Mouse (Mus musculus) MEL (cell line): Measurements from ENCODE around the gene Zfp493. TPM values are rescaled to one million over a fixed set of nuclear protein-coding genes. Genes with fewer than 3 reads are reported as not detected.

ENCODE experiments used
- DNase-seq: peaks from one replicate; pipeline ENCODE4 v3.0.0; 2011; ENCODE audit warnings: low read depth, low spot score
- H3K27ac ChIP-seq: 2 replicates; pipeline ENCODE4 v1.5.1; 2012; ENCODE audit warnings: low read depth, mild to moderate bottlenecking, control low read depth, low read length, moderate library complexity; ENCODE audit not compliant: control insufficient read depth
- H3K27me3 ChIP-seq, 2 experiments: fragments of 150-350 bp in 1 of 2; sonication (generic) in 1 of 2; 2 replicates each; pipeline ENCODE4 v1.6.1; 2012; ENCODE audit warnings: low read length in 2 of 2, mild to moderate bottlenecking in 2 of 2, improper control_type of control experiment in 1 of 2, moderate library complexity in 1 of 2; ENCODE audit not compliant: insufficient read depth in 2 of 2, control insufficient read depth in 1 of 2
- H3K36me3 ChIP-seq, 2 experiments: 2 replicates each; pipeline ENCODE4 v1.6.1; 2012 to 2014; ENCODE audit warnings: low read length in 2 of 2, improper control_type of control experiment in 1 of 2, inconsistent platforms in 1 of 2, mild to moderate bottlenecking in 1 of 2; ENCODE audit not compliant: insufficient read depth in 2 of 2, control insufficient read depth in 1 of 2
- H3K4me1 ChIP-seq, 2 experiments: fragments of 150-350 bp in 1 of 2; sonication (generic) in 1 of 2; 2 replicates each; pipeline ENCODE4 v1.6.1; 2012; ENCODE audit warnings: low read length in 2 of 2, improper control_type of control experiment in 1 of 2, mild to moderate bottlenecking in 1 of 2; ENCODE audit not compliant: insufficient read depth in 2 of 2, control insufficient read depth in 1 of 2
- H3K4me3 ChIP-seq, 2 experiments: fragments of 150-350 bp in 1 of 2; sonication (generic) in 1 of 2; 2 replicates each; pipeline ENCODE4 v1.5.1; 2012; ENCODE audit warnings: low read depth in 2 of 2, low read length in 2 of 2, mild to moderate bottlenecking in 2 of 2, moderate library complexity in 2 of 2, control low read depth in 1 of 2, improper control_type of control experiment in 1 of 2; ENCODE audit not compliant: control insufficient read depth in 1 of 2, insufficient read depth in 1 of 2
- H3K79me2 ChIP-seq: 2 replicates; pipeline ENCODE4 v1.6.1; 2012; ENCODE audit warnings: mild to moderate bottlenecking, low read length, moderate library complexity; ENCODE audit not compliant: control insufficient read depth, poor library complexity, insufficient read depth
- H3K9ac ChIP-seq: 2 replicates; pipeline ENCODE4 v1.6.1; 2012; ENCODE audit warnings: low read depth, mild to moderate bottlenecking, control low read depth, low read length, moderate library complexity; ENCODE audit not compliant: control insufficient read depth, poor library complexity, severe bottlenecking
- H3K9me3 ChIP-seq: fragments of 150-350 bp; sonication (generic); replicated peaks from 2 replicates; pipeline ENCODE4 v1.6.1; 2012; ENCODE audit warnings: mild to moderate bottlenecking, low read length, improper control_type of control experiment, moderate library complexity; ENCODE audit not compliant: insufficient read depth
- CTCF ChIP-seq, 3 experiments: IDR thresholded peaks in 2 of 3; conservative IDR thresholded peaks in 1 of 3; 2 replicates each; pipeline ENCODE4 v1.5.1; 2011 to 2012; ENCODE audit warnings: low read length in 3 of 3, low read depth in 2 of 3, mild to moderate bottlenecking in 2 of 3, improper control_type of control experiment in 1 of 3, inconsistent platforms in 1 of 3, mixed read lengths in 1 of 3, moderate library complexity in 1 of 3; ENCODE audit not compliant: control insufficient read depth in 1 of 3, insufficient read depth in 1 of 3, poor library complexity in 1 of 3, severe bottlenecking in 1 of 3
- ELF1 ChIP-seq: IDR thresholded peaks from 2 replicates; pipeline ENCODE4 v1.6.1; 2014; ENCODE audit warnings: low read depth, mild to moderate bottlenecking, inconsistent platforms, low read length, improper control_type of control experiment, moderate library complexity
- EP300 ChIP-seq, 2 experiments: IDR thresholded peaks; 2 replicates each; pipeline ENCODE4 v1.6.1; 2011; ENCODE audit warnings: improper control_type of control experiment in 2 of 2, low read length in 2 of 2, low read depth in 1 of 2, mild to moderate bottlenecking in 1 of 2
- HCFC1 ChIP-seq: IDR thresholded peaks from 2 replicates; pipeline ENCODE4 v1.6.1; 2012; ENCODE audit warnings: low read depth, mild to moderate bottlenecking, inconsistent platforms, low read length, improper control_type of control experiment, moderate library complexity
- KAT2A ChIP-seq: conservative IDR thresholded peaks from 2 replicates; pipeline ENCODE4 v1.6.1; 2012; ENCODE audit warnings: low read depth, low read length, improper control_type of control experiment, inconsistent platforms
- MAFK ChIP-seq: IDR thresholded peaks from 2 replicates; pipeline ENCODE4 v1.6.1; 2011; ENCODE audit warnings: low read depth, mild to moderate bottlenecking, low read length, improper control_type of control experiment, borderline replicate concordance
- MAX ChIP-seq: IDR thresholded peaks from 2 replicates; pipeline ENCODE4 v1.6.1; 2011; ENCODE audit warnings: low read length, improper control_type of control experiment
- MAZ ChIP-seq: IDR thresholded peaks from 2 replicates; pipeline ENCODE4 v1.6.1; 2012; ENCODE audit warnings: low read depth, mild to moderate bottlenecking, inconsistent platforms, low read length, improper control_type of control experiment
- MXI1 ChIP-seq: IDR thresholded peaks from 2 replicates; pipeline ENCODE4 v1.6.1; 2011; ENCODE audit warnings: mild to moderate bottlenecking, low read depth, low read length, improper control_type of control experiment
- MYB ChIP-seq: IDR thresholded peaks from 2 replicates; pipeline ENCODE4 v1.6.1; 2011; ENCODE audit warnings: mild to moderate bottlenecking, low read depth, low read length, improper control_type of control experiment
- MYC ChIP-seq: IDR thresholded peaks from 2 replicates; pipeline ENCODE4 v1.6.1; 2011; ENCODE audit warnings: low read depth, mild to moderate bottlenecking, low read length, improper control_type of control experiment, moderate library complexity
- NELFE ChIP-seq: IDR thresholded peaks from 2 replicates; pipeline ENCODE4 v1.6.1; 2011; ENCODE audit warnings: low read depth, low read length, improper control_type of control experiment
- NRF1 ChIP-seq: IDR thresholded peaks from 2 replicates; pipeline ENCODE4 v1.6.1; 2014; ENCODE audit warnings: low read depth, mild to moderate bottlenecking, inconsistent platforms, low read length, improper control_type of control experiment, moderate library complexity; ENCODE audit not compliant: poor library complexity, insufficient read depth, severe bottlenecking
- POLR2A ChIP-seq, 2 experiments: IDR thresholded peaks; 2 replicates each; pipeline ENCODE4 v1.6.1; 2011 to 2012; ENCODE audit warnings: low read length in 2 of 2, mild to moderate bottlenecking in 2 of 2, control low read depth in 1 of 2, improper control_type of control experiment in 1 of 2, low read depth in 1 of 2, moderate library complexity in 1 of 2; ENCODE audit not compliant: control insufficient read depth in 1 of 2, insufficient read depth in 1 of 2, poor library complexity in 1 of 2
- POLR2AphosphoS5 ChIP-seq: IDR thresholded peaks from 2 replicates; pipeline ENCODE4 v1.6.1; 2012; ENCODE audit warnings: low read depth, borderline replicate concordance, mild to moderate bottlenecking, inconsistent platforms, low read length, moderate library complexity, mixed read lengths
- RCOR1 ChIP-seq: IDR thresholded peaks from 2 replicates; pipeline ENCODE4 v1.6.1; 2012; ENCODE audit warnings: low read depth, mild to moderate bottlenecking, inconsistent platforms, low read length, improper control_type of control experiment
- SIN3A ChIP-seq: IDR thresholded peaks from 2 replicates; pipeline ENCODE4 v1.6.1; 2012; ENCODE audit warnings: low read length, improper control_type of control experiment, inconsistent platforms
- SMC3 ChIP-seq: IDR thresholded peaks from 2 replicates; pipeline ENCODE4 v1.6.1; 2011; ENCODE audit warnings: low read depth, low read length, improper control_type of control experiment
- TBP ChIP-seq: IDR thresholded peaks from 2 replicates; pipeline ENCODE4 v1.8.0; 2011; ENCODE audit warnings: low read depth, low read length, improper control_type of control experiment
- ZC3H11A ChIP-seq: IDR thresholded peaks from 2 replicates; pipeline ENCODE4 v1.6.1; 2012; ENCODE audit warnings: low read depth, mild to moderate bottlenecking, inconsistent platforms, low read length, improper control_type of control experiment
- ZMIZ1 ChIP-seq: IDR thresholded peaks from 2 replicates; pipeline ENCODE4 v1.6.1; 2012; ENCODE audit warnings: low read depth, mild to moderate bottlenecking, inconsistent platforms, low read length, improper control_type of control experiment, moderate library complexity
- ZNF384 ChIP-seq: IDR thresholded peaks from 2 replicates; pipeline ENCODE4 v1.6.1; 2012; ENCODE audit warnings: low read depth, mild to moderate bottlenecking, inconsistent platforms, low read length, improper control_type of control experiment
- polyA plus RNA-seq, 2 experiments: library from polyadenylated mRNA; stranded (reverse) in 1 of 2; unstranded in 1 of 2; fragments of >175 nt in 1 of 2; fragments of >200 nt in 1 of 2; gene quantifications; 2 replicates each; pipeline versions ENCODE4 v1.2.1 to v1.2.4; 2012; ENCODE audit warnings: low replicate concordance in 2 of 2, low read depth in 1 of 2; ENCODE audit not compliant: insufficient read length in 2 of 2, insufficient read depth in 1 of 2, missing spikeins in 1 of 2
- total RNA-seq: library from RNA; depleted of rRNA; stranded (reverse); fragments of 300-350 nt; gene quantifications from 2 replicates; pipeline ENCODE4 v1.2.3, GENCODE M21; 2012

The Zfp493 gene
- total and polyA plus RNA-seq, 3 experiments = 0.38 TPM; not detected in 2

GRCm38 (mm10) chr13:67813710-67814660 lies 34.5 kb downstream of the Zfp493 start, which contains the start of gene Zfp273:
Gene Zfp273, plus strand, starts transcription at chr13:67813740.
- Histone ChIP-seq H3K9ac (peak within 1 kb of the TSS; percentile 55), H3K36me3 (no peaks in the 10 kb centered on the region), H3K79me2 (no peaks in the 10 kb centered on the region), H3K27ac (peak within 1 kb of the TSS; percentile 53), H3K4me1 (no peaks in the 10 kb centered on the region), H3K27me3 (no peaks in the 10 kb centered on the region), H3K4me3 (peak within 1 kb of the TSS; percentile 67 to 73), H3K9me3 (no peaks in the 10 kb centered on the region)
- 0 out of 2 replicates have a peak, but pooled peaks have one; percentile 39 for TF ChIP-seq TBP
- TF ChIP-seq KAT2A = peak; percentile 70
- TF ChIP-seq ELF1 = peak; percentile 85
- TF ChIP-seq MAFK = no peak
- TF ChIP-seq POLR2A (IDR thresholded peaks at IDR 0.05; ENCODE audit: control insufficient read depth in 1 of 2, insufficient read depth in 1 of 2, low read depth in 1 of 2, low read length in 2 of 2, poor library complexity in 1 of 2) = peak in 1 of 2 experiments; percentile 33; a peak in 2 of 4 replicates
- no peak for TF ChIP-seq POLR2AphosphoS5
- TF ChIP-seq EP300 (IDR thresholded peaks at IDR 0.05; ENCODE audit: low read depth in 1 of 2, low read length in 2 of 2) = no peak
- peak; percentile 13; the same call in 1 of the 2 replicates for TF ChIP-seq NELFE
- TF ChIP-seq ZMIZ1 = no peak
- TF ChIP-seq MYC = 0 out of 2 replicates have a peak, but pooled peaks have one; percentile 36
- TF ChIP-seq MXI1 = peak; percentile 57
- no peak for TF ChIP-seq MYB
- TF ChIP-seq NRF1 = no peak
- TF ChIP-seq MAX = no peak
- TF ChIP-seq SIN3A = peak; percentile 30; the same call in 1 of the 2 replicates
- TF ChIP-seq ZC3H11A = no peak
- no peak for TF ChIP-seq MAZ
- TF ChIP-seq CTCF (IDR thresholded peaks at IDR 0.05 in 2 of 3, conservative IDR thresholded peaks at IDR 0.05 in 1 of 3; ENCODE audit: control insufficient read depth in 1 of 3, insufficient read depth in 1 of 3, low read depth in 2 of 3, low read length in 3 of 3, poor library complexity in 1 of 3, severe bottlenecking in 1 of 3) = no peak
- no peak for TF ChIP-seq ZNF384
- peak; percentile 91 for TF ChIP-seq HCFC1
- TF ChIP-seq SMC3 = no peak
- TF ChIP-seq RCOR1 = no peak
- DNase-seq = peak; percentile 89
